Mouse (Mus musculus) right cerebral cortex, adult 18-20 months (tissue): ENCODE data around the gene Bud23.
"Not testable (repeated sequence)": the region's sequence is repeated elsewhere in the genome, so short reads cannot be mapped to it uniquely, and the experiment has no call there.

Experiments used
- DNase-seq: peaks from one replicate; pipeline ENCODE4 v3.0.0; 2022; ENCODE audit warnings: mixed read lengths

Bud23 gene

DNA sequence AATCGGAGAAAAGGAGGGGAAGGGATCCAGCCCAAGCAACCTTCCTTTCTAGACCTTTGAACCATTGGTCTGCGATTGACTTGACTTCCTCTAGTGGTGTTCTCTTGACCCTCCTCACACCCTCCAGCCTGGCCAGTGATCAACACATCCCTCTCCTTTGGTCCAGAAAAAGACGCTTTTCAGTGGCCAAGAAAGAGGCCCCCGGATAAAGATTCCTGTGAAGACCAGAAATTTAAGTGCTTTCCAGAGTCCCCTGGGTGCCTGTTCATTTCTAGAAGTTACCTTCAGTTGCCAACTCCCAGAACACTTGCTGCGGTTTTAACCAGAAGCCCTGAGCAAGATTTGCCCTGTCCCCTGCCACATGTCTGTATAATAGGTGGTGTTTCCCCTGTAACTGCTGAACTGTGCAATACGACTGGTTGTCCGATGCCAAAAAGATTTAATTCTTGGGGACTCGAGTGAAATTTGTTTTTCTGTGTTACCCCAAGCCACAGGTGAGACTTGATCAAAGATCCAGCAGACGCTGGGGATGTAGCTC, at the start of gene Bud23:
TSS of gene Bud23 (minus strand) at position 51 of the 538 bp plus-strand sequence.
- DNase-seq: not testable (repeated sequence)

DNA sequence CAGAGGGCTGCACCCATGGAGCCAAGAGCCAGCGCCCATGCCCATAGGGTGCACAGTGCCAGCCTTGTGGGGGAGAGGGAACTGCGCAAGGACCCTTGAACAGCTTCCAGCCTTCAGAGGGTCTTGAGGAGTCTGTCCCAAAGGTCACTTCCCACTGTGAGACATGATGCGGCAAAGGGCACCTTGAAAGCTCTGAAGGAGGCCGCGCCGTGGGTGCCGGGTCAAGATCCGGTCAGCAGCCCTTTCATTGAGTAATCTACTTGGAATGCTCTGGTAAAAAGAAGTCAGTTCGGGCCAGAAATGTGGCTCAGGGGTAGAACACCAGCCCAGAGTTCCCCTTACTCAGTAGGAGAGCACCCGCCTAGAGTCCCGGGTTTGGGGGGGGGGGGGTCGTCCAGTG, 49.0 kb upstream of the Bud23 start:
- DNase-seq: no peak

DNA sequence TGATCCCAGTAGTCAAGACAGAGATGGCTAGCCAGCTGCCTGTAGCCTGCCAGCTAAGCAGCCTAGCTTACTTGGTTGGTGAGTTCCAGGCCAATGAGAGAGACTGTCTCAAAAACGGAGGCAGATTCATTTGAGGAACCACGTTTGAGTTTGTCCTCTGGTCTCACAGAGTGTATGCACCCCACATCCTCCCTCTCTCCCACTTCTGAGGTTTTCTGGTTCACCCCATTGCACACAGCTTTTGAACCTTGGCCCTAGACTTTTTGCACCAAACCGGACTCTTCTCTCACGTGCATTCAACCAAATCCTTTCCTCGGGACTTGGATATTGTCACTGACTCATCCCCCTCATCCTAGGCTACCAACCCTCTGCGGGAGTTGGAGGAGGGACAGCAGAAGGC, 45.2 kb upstream of the Bud23 start:
- no peak for DNase-seq

DNA sequence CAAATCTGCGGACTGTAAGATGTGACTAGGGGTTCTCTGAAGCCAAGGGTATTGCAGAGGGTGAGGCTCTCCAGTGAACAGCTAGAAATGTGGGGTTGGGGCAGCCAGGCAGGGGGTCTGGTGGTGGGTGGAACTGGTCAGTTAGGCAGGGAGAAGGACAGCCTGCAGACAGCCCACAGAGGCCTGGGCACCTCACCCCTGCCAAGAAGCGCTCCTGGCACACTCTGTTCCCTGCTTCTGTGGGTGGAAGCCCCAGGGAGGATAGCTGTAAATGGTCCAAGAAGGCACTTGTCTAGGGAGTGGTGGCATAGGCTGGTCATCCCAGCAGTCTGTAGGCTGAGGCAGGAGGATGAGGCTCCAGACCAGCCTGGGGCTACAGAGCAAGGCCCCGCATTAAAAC, 44.7 kb upstream of the Bud23 start:
- no peak for DNase-seq

DNA sequence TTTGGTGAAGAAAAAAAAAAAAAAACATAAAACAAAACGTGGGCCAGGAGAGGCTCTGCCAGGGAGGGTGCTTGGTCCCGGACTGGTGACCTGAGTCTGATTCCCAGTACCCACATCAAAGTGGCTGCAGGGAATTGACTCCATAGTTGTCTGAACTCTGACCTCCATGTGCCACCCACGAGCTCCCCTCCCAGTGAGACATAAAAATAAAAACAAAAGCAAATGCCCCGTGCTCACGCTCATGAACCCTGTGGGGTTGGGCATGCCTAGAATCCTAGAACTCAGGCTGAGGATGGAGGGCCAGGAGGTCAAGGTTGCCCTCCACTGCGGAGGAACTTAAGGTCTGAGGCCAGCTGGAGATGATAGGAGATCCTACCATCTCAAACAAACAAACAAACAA, 44.3 kb upstream of the Bud23 start:
- no peak for DNase-seq

DNA sequence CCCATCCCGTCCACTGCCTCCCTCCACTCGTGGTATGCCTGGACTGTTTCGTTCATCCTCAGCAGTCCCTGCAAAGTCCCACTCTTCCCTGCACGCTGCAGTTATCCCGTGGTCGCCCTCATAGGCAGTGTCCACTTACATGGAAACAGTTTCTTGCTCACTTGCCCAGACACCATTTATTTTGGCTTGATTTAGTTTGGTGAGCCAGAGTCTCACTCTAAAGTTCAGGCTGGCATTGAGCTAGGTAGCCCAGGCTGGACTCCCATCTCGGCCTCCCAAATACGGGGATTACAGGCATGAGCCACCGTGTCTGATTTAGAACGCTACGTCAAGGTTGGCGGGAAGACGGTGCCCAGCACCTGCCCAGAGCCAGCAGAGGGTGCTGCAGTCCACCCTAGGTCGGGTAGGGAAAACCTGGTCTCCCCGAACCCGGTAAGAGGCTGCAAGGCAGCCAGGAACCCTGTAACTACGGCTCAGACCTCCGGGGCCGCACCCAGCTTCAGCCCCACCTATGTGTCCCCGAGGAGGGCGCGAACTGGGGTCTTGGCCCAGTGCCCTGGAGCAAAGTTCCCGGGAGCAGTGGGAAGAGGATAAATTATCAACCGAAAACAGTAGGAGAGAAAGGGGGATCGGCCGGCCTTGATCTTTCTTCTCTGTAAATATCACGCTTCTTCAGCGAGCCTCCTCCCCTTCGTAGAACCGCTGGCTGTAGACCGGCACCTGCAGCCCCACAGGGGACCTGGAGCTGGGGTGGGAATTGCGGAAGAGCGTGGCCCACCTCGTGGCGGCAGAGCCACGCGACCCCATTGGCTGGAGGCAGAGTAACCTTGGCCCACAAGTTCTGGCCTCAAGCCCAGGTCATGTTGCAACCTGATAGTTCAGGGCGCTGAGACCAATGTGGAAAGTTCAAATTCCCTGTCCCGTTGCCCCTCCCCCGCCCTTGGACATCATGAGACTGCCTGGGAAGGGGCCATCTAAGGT, 43.1 kb upstream of the Bud23 start:
- DNase-seq: peak; percentile 25

DNA sequence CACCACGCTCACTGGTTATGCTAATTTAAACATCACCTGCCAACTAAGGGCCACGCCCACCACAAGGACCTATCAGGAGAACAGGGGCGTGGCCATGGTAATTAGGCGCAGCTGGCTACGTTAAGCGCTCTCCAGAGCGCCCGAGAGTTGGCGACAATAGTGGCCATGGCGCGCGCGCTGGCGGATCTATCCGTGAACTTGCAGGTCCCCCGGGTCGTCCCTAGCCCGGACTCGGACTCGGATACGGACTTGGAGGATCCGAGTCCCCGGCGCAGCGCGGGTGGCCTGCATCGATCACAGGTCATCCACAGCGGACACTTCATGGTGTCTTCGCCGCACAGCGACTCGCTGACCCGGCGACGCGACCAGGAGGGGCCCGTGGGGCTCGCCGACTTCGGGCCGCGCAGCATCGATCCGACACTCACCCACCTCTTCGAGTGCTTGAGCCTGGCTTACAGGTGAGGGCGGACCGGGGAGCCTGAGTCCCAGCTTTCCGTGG, 42.0 kb upstream of the Bud23 start:
- DNase-seq: peak; percentile 64

DNA sequence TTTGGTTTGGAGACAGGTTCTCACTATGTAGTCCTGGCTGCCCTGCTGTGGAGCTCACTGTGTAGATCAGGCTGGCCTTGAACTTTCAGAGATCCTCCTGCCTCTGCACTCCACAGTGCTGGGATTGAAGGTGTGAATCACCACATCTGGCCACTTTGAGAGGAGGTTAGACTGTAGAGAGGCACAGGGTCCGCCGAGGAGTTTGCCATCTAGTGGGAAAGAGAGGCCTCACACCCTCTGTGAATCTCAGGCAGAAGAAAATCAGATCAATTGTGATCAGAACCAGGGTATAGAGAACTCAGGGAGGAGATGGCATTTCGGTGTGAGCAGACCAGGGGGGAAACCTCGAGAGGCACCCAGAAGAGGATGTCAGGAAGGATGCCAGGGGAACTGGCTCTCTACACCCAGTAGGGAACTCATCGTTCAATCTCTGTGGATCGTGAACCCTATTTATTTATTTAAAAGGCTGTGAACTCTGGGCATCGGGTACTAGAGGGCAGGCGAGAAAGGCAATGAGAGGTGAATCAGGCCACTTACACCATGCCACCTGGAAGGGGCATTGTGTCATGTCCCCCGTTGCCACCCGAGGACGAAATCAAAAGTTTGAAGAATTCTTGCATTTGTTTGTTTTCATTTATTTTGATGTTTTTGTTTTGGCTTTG, 39.4 kb upstream of the Bud23 start:
- no peak for DNase-seq

DNA sequence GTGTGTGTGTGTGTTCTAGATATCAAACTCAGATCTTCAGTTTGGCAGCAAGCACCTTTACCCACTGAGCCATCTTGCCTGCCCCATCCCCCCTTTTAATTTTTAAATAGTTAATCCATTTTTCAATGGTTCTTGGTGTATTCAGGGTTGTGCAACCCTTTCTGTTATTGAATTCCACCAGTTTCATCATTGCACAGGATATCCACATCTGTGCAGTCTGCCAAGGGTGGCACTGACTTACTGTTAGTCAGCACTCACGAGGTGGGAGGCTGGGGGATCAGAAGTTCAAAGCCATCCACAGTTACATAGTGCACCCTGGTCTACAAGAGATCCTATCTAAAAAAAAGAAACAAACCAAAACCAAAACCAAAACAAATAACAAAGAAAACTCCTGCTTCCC, 36.2 kb upstream of the Bud23 start:
- DNase-seq: no peak

DNA sequence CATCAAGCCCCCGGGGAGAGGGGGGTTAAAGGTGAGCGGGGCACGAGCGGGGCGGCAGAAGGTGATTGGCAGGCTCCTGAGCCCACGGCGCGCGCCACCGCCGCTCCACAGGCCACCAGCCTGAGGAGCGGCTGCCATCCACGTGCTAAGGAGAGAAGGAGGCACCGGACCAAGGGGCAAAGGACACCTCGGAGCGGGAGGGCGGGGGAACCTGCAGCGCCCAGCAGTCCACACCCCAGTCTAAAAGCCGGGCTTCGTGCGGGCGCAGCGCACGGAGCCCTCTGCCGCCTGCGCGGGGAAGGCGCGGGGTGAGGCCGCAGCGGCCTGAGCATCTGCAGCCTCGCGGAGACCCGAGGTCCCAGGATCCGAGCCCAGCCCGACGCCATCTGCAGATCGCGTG, 24.9 kb upstream of the Bud23 start, which contains the start of gene Mlxipl:
TSS of gene Mlxipl (plus strand) at position 238 of the 400 bp plus-strand sequence.
- DNase-seq: no peak

DNA sequence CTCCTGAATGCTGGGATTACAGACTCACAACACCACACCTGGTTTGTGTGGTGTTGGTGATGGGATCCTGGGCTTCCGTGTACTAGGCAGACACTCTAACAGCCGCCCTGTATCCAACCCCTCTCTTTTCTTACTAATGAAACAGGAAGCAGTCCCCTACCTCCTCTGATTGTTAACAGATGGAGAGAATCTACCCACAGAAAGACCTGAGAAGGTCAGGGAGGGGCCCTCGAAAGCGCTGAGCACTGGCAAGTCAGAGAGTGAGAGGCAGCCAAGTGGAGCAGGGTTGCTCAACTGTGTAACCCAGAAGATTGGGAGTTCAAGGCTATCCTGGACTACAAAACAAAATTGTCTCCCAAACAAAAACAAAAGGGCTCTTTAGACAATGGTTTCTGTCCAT, 22.1 kb upstream of the Bud23 start:
- DNase-seq: no peak

DNA sequence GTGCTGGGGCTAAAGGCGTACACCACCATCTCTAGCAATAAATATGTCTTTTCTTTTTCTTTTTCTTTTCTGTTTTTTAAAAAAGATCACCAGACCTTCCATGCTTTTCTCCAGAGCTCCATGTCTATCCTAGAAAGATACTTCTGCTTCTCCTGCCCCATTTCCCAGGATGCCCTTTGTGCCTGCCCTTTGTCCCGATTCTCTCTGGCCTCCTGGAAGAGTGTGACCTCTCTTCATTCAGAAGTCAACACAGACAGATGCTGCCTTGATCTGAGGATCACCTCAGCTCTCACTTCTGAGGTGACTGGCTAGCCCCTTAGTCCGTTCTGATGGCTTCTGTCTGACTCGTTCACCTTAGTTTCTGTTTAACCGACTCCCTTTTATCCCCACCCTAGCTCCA, 15.8 kb upstream of the Bud23 start:
- DNase-seq: no peak

DNA sequence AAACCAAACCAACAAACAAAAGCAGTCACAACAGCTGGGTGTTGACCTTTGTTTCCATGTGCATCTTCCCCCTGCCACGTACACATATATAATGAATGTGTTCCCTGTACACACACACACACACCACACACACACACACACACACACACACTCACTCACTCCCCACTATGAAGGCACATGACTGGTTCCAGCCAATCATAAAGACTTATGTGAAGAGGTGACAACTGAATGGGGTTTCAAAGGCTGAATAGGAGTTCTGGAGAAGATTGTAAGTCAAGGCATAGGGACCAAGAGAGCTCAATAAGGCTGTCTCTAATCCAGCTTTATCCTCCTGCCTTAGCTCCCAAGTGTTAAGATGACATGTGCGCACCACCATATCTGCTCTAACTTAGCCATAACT, 14.8 kb upstream of the Bud23 start:
- DNase-seq: no peak

DNA sequence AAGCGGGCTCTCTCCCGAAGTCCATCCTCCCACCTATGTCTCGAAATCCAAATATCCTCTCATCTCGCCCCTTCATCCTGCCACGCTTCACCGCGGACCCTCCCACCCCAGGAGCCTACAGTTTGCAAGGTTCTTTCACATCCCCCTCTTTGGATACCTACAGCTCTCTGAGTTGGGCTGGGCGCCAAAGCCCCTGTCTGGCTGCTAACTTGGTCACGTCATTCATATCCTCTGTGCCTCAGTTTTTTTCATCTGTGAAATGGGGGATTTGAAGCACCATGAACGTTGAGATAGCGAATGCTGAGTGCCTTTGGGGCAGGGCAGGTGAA, 13.7 kb upstream of the Bud23 start:
- DNase-seq: no peak

DNA sequence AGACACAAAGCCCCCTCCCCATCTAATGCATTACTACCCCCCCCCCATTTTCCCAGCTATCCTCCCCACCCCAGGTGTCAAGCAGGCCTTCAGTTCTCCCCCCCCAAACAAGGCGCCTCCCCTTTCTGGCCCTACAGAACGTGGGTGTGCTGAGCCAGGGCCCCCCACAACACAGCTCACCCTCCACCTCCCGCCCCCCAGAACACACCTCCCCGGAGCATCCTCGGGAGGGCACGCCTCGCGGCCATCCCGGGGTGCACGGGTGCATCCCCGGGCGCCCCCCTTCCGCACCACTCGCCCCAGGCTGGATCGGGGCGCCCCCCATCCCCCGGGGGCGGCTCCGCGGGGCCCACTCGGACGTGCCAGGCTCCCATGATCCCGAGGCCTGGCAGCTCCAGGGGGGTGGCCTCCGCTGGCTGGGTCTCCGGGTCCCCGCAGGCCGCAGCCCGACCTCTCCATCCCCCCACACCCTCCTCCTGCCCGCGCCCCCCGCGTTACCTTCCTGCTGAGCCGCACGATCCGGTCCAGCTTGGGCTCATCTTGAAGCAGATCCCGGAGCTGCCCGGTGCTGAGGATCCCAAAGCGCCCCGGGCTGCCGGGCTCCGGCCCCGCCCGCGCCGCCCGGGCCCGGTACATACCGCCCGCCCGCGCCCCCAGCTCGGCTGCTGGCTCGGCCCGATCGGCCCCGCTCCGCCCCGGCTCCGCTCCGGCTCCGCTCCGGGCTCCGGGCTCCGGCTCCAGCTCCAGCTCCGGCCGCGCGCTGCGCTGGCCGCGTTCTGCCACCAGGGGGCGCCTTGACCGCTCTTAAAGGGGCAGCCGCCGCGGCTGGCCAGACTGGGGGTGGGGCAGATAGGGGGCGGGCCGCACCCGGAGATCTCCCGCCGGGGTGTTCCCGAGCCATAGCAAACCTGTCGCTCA, 13.1 kb upstream of the Bud23 start, which contains the start of gene Vps37d:
TSS of gene Vps37d (minus strand) at position 703 of the 918 bp plus-strand sequence.
- DNase-seq: peak; percentile 92

DNA sequence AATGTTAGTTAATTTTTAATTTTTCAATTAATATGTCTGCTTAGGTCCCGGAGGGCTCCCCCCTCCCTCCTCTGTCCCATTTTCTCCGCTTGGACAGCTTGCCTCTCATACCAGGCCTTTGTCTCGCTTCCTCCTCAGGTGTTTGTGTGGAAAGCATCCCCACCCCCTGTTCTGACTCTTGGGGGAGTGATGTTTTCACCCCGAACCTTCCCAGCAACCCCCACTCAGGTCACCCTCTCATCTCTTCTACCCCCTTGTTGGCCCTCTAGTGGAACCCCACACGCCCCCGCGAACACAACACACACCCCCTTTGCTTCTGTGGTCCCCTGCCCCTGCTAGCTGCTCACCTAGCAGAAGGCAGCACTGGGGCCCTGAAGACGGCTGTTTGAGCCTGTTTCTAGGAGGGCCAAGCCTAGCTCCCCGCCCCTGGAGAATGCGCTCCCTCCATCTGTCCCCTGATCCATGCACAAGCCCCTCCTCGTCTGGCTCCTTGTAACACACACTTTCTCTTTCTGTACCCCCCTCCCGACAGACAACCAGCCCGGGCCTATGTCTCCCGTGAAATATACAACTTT, 12.3 kb upstream of the Bud23 start:
- DNase-seq: peak; percentile 39

DNA sequence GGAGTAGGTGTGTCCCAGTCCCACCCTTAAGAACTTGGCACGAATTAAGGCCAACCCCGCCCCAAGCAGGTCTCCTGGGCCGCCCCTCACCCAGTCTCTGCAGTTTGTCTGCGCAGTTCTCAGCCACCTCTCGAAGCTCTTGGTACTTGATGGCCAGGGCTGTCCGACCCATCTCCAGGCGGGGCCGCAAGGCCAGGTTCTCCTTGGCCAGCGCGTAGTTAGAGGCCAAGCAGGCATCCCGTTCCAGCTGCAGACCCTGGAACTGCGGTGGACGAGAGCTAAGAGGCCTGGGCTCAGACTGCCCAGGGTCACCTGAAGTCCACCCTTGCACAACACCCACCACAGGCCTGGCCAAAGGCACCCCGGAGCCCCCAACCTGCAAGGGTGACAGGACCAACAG, 11.6 kb upstream of the Bud23 start:
- no peak for DNase-seq

DNA sequence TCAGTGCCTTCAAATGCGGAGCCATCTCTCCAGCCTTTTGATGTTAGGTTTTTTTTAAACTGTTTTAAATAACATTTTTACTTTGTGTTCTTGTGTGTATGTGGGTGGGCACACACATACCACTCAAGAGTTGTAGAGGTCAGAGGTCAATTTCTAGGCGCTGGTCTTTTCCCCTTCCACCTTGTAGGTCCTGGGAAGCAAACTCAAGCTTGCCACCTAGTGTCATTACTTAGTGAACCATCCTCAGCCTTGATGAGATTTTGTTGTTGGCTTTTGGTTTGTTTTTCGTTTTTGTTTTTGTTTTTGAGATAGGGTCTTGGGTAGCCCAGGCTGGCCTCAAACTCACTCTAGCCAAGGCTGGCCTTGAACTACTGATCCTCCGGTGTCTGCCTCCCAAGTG, 10.9 kb upstream of the Bud23 start:
- DNase-seq: no peak

DNA sequence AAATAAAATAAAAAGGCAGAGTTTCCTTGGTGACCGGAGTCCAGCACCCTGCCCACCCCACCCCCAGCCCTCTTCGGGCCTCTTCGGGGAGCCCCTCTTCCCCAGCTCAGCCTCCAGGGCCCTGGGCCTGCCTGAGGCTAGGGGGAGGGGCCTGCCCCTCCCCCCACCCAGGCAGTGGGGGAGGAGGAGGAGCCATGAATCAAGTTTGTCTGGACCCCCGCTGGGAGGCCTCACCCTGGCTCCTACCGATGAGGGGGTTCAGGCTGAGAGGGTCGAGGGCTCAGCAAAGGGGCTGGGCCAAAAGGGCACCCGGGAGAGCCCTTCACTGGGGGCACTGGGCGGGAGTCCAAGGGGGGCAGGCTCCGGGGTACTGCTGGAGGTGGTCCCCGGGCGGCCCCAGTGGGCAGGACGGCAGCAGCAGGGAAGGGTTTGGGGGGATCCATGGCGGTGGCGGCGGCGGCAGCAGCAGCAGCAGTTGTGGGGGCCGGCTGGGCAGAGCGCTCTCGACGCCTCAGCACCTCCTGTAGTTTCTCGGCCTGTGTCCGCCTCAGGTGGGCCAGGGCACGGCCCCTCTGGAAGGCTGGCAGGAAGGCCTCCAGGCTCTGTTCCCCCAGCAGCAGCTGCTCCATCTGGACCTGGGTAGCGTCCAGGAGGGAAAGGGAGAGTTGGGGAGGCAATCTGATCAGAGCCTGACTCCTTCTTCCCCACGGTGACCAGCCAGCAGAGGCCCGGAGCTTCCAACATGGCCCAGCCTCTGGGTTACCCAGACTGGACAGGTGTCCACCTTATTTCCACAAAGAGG, 8.8 kb upstream of the Bud23 start:
- DNase-seq: no peak

DNA sequence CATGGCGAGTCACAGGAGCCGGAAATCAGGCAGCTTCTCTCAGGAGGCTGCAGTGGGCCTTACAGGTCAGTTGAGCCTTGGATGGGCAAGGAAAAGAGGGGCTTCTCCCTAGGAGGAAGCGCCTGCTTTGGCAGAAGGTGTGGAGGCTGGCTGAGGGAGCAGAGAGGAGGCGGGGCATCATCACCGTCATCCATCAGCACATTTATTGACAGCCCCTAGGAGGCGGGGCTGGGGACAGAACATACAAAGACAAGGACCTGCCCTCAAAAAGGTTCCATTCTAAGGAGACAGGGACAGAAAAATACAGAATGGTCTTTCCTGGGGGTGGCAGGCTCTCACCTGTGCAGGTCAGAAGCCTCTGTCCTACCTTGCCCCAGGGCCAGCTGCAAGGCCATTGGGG, 8.0 kb upstream of the Bud23 start:
- DNase-seq: no peak

DNA sequence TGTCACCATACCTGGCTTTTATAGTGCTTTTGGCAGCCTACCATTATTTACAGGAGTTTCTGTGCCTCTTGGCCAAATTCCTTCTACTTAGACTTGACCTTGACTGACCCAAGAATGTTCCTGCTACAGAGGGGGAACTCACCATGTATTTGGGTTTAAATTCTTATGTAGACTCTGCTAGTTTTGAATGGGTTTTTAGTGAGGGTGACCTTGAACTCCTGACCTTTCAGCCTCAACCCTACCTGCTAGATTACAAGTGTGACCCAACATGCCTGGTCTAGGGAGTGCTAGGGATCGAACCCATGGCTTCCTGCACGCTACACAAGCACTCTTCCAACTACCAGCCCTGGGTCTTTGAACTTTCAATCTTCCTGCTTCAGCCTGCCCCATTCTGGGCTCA, 7.3 kb upstream of the Bud23 start:
- DNase-seq: no peak
